Mouse (Mus musculus) liver, embryonic 16.5 days (tissue): ENCODE measurements around the gene Vsig10l. TPM values are rescaled to one million over a fixed set of nuclear protein-coding genes. Genes with fewer than 3 reads are reported as not detected.
A peak's percentile ranks its signal among the peaks of the same experiment; 100 is the strongest.

Experiments used
- ATAC-seq: fragments of 200-750 bp; cut with Nextera tagmentation; 2 replicates; pipeline ENCODE4 v1.8.0; 2017; ENCODE audit warnings: low read depth, mild to moderate bottlenecking, moderate number of reproducible peaks, moderate library complexity
- H3K27ac ChIP-seq: fragments of 300-500 bp; sonication (generic); 2 replicates; pipeline ENCODE4 v1.5.1; 2014; ENCODE audit warnings: mild to moderate bottlenecking, low read length
- H3K27me3 ChIP-seq: fragments of 300-500 bp; sonication (generic); 2 replicates; pipeline ENCODE4 v1.6.1; 2014; ENCODE audit warnings: low read depth, low read length, mixed read lengths; ENCODE audit not compliant: control insufficient read depth, insufficient read depth
- H3K36me3 ChIP-seq: fragments of 300-500 bp; sonication (generic); 2 replicates; pipeline ENCODE4 v1.6.1; 2014; ENCODE audit warnings: mild to moderate bottlenecking; ENCODE audit not compliant: control insufficient read depth, insufficient read depth
- H3K4me1 ChIP-seq: fragments of 300-500 bp; sonication (generic); 2 replicates; pipeline ENCODE4 v1.6.1; 2014; ENCODE audit warnings: low read depth, low read length, mixed read lengths; ENCODE audit not compliant: control insufficient read depth
- H3K4me2 ChIP-seq: fragments of 300-500 bp; sonication (generic); 2 replicates; pipeline ENCODE4 v1.6.1; 2014; ENCODE audit warnings: low read depth, low read length, mixed read lengths
- H3K4me3 ChIP-seq: fragments of 300-500 bp; sonication (generic); 2 replicates; pipeline ENCODE4 v1.5.1; 2014; ENCODE audit warnings: low read depth, mild to moderate bottlenecking, low read length
- H3K9ac ChIP-seq: fragments of 300-500 bp; sonication (generic); 2 replicates; pipeline ENCODE4 v1.6.1; 2014; ENCODE audit warnings: low read depth, low read length
- H3K9me3 ChIP-seq: fragments of 300-500 bp; sonication (generic); replicated peaks from 2 replicates; pipeline ENCODE4 v1.6.1; 2016; ENCODE audit warnings: low read length; ENCODE audit not compliant: control insufficient read depth
- WGBS: fragments of 180-500 bp; shearing (Covaris S2); extraction: QIAGEN DNeasy Blood & Tissue Kit; methylation state at CpG from one replicate; pipeline ENCODE4 v1.1.7; 2014; ENCODE audit not compliant: insufficient replicate concordance; 5-methylcytosine and 5-hydroxymethylcytosine counted together
- polyA plus RNA-seq: library from polyadenylated mRNA; unstranded; fragments of >200 nt; fragmentation: Nextera tagmentation; extraction: Ambion mirVana; gene quantifications from 2 replicates; pipeline ENCODE4 v1.2.1, GENCODE M21; 2015

Vsig10l gene
- polyA plus RNA-seq, 1 experiment from 2014 or later = 1.3 TPM

DNA sequence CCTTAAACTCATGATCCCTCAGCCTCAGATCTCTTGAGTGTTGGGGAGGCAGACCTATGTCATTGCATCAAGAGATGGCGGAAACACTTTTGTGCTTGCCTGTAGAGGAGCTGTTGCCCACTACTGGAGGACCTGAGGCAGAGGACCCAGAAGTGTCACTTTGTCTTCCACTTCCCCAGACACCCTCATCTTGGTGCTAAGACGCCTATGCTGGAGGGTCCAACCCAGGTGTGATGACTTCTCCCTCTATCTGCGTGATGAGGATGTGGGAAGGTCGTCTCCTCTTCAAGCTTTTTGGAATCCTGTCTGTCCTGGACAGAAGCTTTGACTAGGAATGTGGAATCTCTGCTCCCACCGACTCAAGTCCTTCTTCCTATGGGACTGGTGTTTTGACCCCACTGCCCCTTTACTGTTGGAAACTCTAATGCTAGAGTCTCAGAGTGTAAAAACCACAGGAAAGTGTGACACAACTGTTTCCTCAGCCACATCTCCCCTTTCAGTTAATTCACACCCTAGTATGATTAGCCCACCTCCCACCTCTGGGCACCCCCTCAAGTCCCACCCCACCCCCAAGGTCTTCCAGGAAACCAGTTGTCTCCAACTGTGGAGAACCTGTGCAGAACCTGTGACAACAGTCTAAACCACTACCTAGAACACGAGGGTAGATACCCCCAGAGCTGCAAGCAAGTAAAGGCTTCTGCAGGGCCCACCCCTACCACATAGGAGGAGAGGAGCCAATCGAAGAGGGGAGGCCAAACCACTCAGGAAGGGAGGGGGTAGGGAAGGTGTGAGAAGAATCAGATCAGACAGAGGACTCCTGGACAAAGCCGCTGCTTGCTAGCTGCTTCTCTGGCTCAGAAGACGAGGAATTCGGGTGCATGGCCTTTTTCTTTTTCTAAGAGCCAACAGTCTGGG is 26.4 kb upstream of the Vsig10l start, which contains the start of gene Nkg7:
TSS of gene Nkg7 (plus strand) at position 733 of the 915 bp plus-strand sequence.
- Histone ChIP-seq H3K4me2 (no peak within 1 kb of the TSS), H3K27ac (no peak within 1 kb of the TSS), H3K4me1 (peaks cover 3% of the 10 kb centered on the region), H3K36me3 (no peaks in the 10 kb centered on the region), H3K4me3 (no peak within 1 kb of the TSS), H3K9ac (no peak within 1 kb of the TSS), H3K27me3 (no peaks in the 10 kb centered on the region), H3K9me3 (no peaks in the 10 kb centered on the region)
- 39% methylated on average over 10 of the region's 10 CpGs for WGBS
- ATAC-seq = no peak

DNA sequence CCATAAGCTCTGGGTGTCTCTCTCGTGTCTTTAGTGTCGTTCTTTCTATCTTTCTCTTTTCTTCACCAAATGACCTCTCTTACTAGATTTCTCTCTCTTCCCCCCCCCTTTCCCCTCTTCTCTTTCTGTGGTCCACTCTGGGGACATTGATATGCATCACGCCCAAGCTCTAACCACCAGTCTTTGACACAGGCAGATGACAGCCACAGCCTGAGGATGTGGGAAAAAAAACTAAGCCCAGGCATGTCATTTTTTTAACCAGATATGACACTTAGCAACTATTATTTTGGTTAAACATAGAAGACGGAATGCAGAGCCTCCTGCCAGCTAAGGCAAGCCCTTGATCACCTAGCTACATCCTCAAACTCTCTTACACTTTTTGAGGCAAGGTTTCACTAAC is 24.3 kb upstream of the Vsig10l start:
- ATAC-seq = no peak
- Histone ChIP-seq H3K27me3 (no peaks in the 10 kb centered on the region), H3K9ac (no peak overlapping the region), H3K4me2 (no peak overlapping the region), H3K36me3 (no peaks in the 10 kb centered on the region), H3K4me3 (no peak overlapping the region), H3K27ac (no peak overlapping the region), H3K9me3 (no peaks in the 10 kb centered on the region), H3K4me1 (peaks cover 11% of the 10 kb centered on the region)
- 31% methylated on average over 4 of the region's 4 CpGs for whole genome bisulfite sequencing

DNA sequence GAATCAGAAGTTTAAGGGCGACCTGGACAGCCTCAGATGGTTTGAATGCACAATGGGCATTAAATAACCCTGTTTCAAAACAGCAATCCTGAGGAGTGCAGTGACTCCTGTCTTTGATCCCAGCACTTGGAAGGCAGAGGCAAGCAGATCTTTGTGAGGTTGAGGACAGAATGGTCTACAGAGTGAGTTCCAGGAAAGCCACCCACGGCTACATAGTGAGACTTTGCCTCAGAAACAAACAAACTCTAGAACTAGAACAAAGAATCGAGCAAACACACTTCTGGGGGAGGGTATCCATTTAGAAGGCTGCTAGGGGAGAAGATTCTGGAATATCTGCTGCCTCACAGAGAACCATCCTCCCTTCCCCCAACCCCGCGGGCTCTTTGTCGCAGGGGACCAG is 22.5 kb upstream of the Vsig10l start, which contains the start of gene Cldnd2:
TSS of gene Cldnd2 (plus strand) at position 301 of the 400 bp plus-strand sequence.
- Histone ChIP-seq H3K27ac (no peak within 1 kb of the TSS), H3K4me3 (no peak within 1 kb of the TSS), H3K4me2 (no peak within 1 kb of the TSS), H3K9me3 (no peaks in the 10 kb centered on the region), H3K36me3 (no peaks in the 10 kb centered on the region), H3K27me3 (no peaks in the 10 kb centered on the region), H3K4me1 (peaks cover 19% of the 10 kb centered on the region), H3K9ac (no peak within 1 kb of the TSS)
- WGBS = 55% methylated on average over 6 of the region's 6 CpGs
- ATAC-seq = no peak

DNA sequence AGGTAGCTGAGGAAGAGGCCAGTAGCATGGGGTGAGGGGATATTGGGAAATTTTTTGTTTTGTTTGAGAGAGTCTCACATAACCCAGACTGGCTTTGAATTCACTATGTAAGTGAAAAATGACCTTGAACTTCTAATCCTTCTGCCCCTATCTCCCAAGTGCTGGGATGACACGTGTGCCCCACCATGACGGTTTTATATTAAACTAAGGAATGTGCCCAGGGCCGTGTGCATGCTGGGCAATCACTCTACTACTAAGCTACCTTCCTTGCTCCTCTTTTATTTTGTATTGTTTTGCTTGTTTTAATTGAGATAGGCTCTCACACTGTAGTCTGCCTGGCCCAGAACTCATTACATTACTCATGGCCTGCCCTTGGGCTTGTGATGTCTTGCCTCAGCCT is 21.9 kb upstream of the Vsig10l start:
- Histone ChIP-seq H3K4me1 (peaks cover 19% of the 10 kb centered on the region), H3K36me3 (no peaks in the 10 kb centered on the region), H3K27me3 (no peaks in the 10 kb centered on the region), H3K4me2 (no peak overlapping the region), H3K9me3 (no peaks in the 10 kb centered on the region), H3K4me3 (no peak overlapping the region), H3K27ac (no peak overlapping the region), H3K9ac (no peak overlapping the region)
- ATAC-seq = no peak
- WGBS = 55% methylated on average over 3 of the region's 3 CpGs

DNA sequence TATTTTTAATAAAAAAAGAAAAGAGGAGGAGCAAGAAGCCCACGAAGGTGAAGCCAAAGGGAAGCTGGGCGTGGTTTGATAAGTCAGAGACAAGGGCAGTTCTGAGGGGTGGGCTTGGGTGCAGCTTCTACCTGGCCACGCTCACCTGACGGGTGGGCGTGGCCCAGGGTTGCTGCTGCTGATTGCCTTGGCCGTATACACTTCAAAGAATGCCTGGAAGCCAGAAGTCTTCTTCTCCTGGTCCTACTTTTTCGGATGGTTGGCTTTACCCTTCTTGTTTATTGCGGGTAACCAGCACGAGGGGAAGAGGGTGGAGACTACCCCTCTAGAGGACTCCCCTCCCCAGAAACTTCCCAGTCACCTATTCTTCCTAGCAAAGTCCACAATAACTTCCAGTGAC is 20.3 kb upstream of the Vsig10l start:
- no peak for ATAC-seq
- no peaks in the 10 kb centered on the region for H3K27me3 ChIP-seq
- 3% methylated on average over 9 of the region's 9 CpGs for WGBS
- no peaks in the 10 kb centered on the region for H3K36me3 ChIP-seq
- peak overlapping the region; percentile 98 for H3K4me2 ChIP-seq
- H3K4me3 ChIP-seq = peak overlapping the region; percentile 75
- peak overlapping the region; percentile 60 for H3K9ac ChIP-seq
- peak overlapping the region; percentile 93 for H3K27ac ChIP-seq
- H3K4me1 ChIP-seq = peaks cover 26% of the 10 kb centered on the region
- H3K9me3 ChIP-seq = no peaks in the 10 kb centered on the region

DNA sequence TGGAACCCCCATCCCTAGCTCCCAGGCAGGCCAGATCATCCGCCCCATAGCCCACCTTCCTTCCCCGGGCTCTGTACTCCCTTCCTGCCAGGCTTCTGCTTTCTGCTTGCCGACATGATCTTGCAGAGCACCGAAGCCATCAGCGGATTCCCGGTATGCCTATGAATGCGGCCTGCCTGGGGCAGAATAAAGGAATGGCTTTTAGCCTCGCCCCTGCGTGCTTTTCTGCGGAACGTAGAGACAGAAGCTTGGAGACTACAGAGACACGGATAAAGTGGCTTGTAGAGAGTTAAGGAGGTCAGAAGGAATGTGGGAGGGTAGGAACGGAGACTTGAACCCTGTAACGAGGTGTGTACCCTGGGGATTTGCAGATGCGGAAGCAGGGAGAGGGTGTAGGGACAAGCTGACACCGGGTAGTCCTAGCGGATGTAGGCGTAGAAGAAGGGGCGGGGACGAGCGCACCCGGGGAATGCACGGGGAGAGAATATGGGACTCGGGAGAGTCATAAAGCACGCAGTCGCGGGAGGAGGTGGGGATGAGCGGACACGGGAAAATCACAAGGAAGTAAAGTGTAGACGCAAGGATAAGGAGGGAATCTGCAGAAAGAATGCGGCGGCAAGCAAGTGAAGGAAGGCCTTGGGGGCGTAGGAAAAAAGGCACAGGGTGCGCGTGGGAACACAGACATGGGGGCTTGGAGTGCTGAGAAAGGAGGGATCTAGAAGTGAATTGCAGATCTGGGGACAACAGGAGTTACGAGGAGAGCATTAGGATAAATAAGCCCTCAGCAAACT is 19.6 kb upstream of the Vsig10l start:
- peak overlapping the region; percentile 93 for H3K27ac ChIP-seq
- H3K4me1 ChIP-seq = peaks cover 28% of the 10 kb centered on the region
- ATAC-seq = peak; percentile 81
- peak overlapping the region; percentile 75 for H3K4me3 ChIP-seq
- no peaks in the 10 kb centered on the region for H3K36me3 ChIP-seq
- WGBS = under 1% methylated on average over 36 of the region's 36 CpGs
- H3K27me3 ChIP-seq = no peaks in the 10 kb centered on the region
- H3K9ac ChIP-seq = peak overlapping the region; percentile 60
- H3K4me2 ChIP-seq = peak overlapping the region; percentile 98
- H3K9me3 ChIP-seq = no peaks in the 10 kb centered on the region

DNA sequence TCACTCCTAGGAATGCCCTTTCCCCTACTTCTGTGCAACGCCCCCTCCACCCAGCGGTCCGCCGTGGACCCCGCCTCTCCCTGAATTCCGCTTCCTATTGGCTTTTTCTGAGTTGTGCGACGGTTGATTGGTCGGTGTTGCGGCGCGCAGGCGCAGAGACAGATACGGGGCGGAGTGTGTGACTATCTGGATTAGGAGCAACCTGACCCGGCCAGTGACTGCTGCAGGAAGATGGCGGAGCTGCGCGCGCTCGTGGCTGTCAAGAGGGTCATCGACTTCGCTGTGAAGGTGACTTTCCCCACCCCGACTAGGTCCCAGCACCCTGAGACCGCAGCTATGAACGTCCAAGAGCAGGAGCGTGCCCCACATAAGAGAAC is 19.0 kb upstream of the Vsig10l start, which contains the start of the genes Etfb and Gm45233:
TSS of gene Etfb (plus strand) at position 167 of the 377 bp plus-strand sequence.
TSS of gene Gm45233 (plus strand) at position 212 of the 377 bp plus-strand sequence.
- Histone ChIP-seq H3K27me3 (no peaks in the 10 kb centered on the region), H3K36me3 (no peaks in the 10 kb centered on the region), H3K4me3 (peak within 1 kb of the TSS; percentile 75), H3K9me3 (no peaks in the 10 kb centered on the region), H3K4me1 (peaks cover 28% of the 10 kb centered on the region), H3K9ac (peak within 1 kb of the TSS; percentile 63), H3K4me2 (peak within 1 kb of the TSS; percentile 98), H3K27ac (peak within 1 kb of the TSS; percentile 93)
- ATAC-seq = peak; percentile 96
- WGBS = 0% methylated on average over 27 of the region's 27 CpGs

DNA sequence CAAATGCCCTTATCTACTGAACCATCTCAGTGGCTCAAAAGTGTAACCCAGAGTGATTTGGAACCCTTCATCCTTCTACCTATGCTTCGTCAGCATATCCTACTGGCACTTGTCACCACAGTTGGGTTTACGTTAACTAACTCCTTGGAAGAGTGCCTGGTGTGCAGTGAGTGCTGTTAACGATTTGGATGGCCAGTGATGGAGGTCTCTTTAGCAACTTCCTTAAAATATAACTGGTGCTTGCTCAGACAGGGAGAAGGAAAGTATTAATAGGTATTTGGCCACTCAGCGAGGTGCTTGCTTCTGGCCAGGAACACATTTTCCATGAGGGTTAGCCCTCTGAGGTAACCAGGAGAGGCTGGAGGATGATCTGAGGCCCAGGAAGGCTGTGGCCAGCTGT is 15.2 kb upstream of the Vsig10l start:
- ATAC-seq = no peak
- Histone ChIP-seq H3K36me3 (no peaks in the 10 kb centered on the region; the same call in 1 of the 2 replicates), H3K27ac (no peak overlapping the region), H3K9ac (no peak overlapping the region), H3K27me3 (no peaks in the 10 kb centered on the region), H3K9me3 (no peaks in the 10 kb centered on the region), H3K4me3 (no peak overlapping the region), H3K4me1 (peaks cover 21% of the 10 kb centered on the region), H3K4me2 (no peak overlapping the region)
- WGBS = 55% methylated on average over 4 of the region's 4 CpGs
